Mouse (Mus musculus): ENCODE results near the gene Mthfsd. TPM values are rescaled to one million over a fixed set of nuclear protein-coding genes. Genes with fewer than 3 reads are reported as not detected.

The Mthfsd gene
- polyA plus RNA-seq, 1 experiment from 2014 or later: 26.9 TPM

- DNase-seq (no peak), ATAC-seq (ENCODE audit: low read depth) (no peak)
- 20% methylated on average over 19 of the region's 19 CpGs for WGBS (ENCODE audit: insufficient replicate concordance)
- H3K4me1 ChIP-seq (replicated peaks): peaks cover 8% of the 10 kb centered on the region; the same call in 1 of the 2 replicates
- H3K9ac ChIP-seq: peak overlapping the region; percentile 54
- no peaks in the 10 kb centered on the region for H3K36me3 ChIP-seq
- no peaks in the 10 kb centered on the region for H3K9me3 ChIP-seq (replicated peaks)
- peak overlapping the region; percentile 28 for H3K4me2 ChIP-seq
- H3K27ac ChIP-seq: no peak overlapping the region
- H3K4me3 ChIP-seq (replicated peaks): peak overlapping the region; percentile 58
- peaks cover 100% of the 10 kb centered on the region for H3K27me3 ChIP-seq
These were observed 21.9 kb downstream of the Mthfsd start for GRCm38 (mm10) chr8:121086004-121086900.

GRCm38 (mm10) chr8:121085561-121085960, 22.6 kb downstream of the Mthfsd start:
- peak overlapping the region; percentile 58 for H3K4me3 ChIP-seq (replicated peaks)
- H3K27me3 ChIP-seq: peaks cover 100% of the 10 kb centered on the region
- WGBS (ENCODE audit: insufficient replicate concordance): 53% methylated on average over 3 of the region's 3 CpGs
- H3K27ac ChIP-seq: no peak overlapping the region
- no peaks in the 10 kb centered on the region for H3K36me3 ChIP-seq
- H3K4me1 ChIP-seq (replicated peaks): 0 out of 2 replicates have a peak, but pooled peaks cover 8% of the 10 kb centered on the region
- no peak for DNase-seq
- peak overlapping the region; percentile 64; the same call in 1 of the 2 replicates for H3K4me2 ChIP-seq
- no peaks in the 10 kb centered on the region for H3K9me3 ChIP-seq (replicated peaks)
- H3K9ac ChIP-seq: peak overlapping the region; percentile 54
- ATAC-seq (ENCODE audit: low read depth): no peak

- DNase-seq (no peak), ATAC-seq (ENCODE audit: low read depth) (no peak)
- Histone ChIP-seq H3K27ac (no peak overlapping the region), H3K36me3 (no peaks in the 10 kb centered on the region), H3K4me3 (replicated peaks) (peak overlapping the region; percentile 58), H3K9me3 (replicated peaks) (no peaks in the 10 kb centered on the region), H3K9ac (peak overlapping the region; percentile 54), H3K27me3 (peaks cover 100% of the 10 kb centered on the region), H3K4me1 (replicated peaks) (0 out of 2 replicates have a peak, but pooled peaks cover 8% of the 10 kb centered on the region), H3K4me2 (peak overlapping the region; percentile 64; the same call in 1 of the 2 replicates)
- 4% methylated on average over 30 of the region's 30 CpGs for WGBS (ENCODE audit: insufficient replicate concordance)
These were observed 23.2 kb downstream of the Mthfsd start for GRCm38 (mm10) chr8:121085011-121085410.

- Histone ChIP-seq H3K4me2 (peak within 1 kb of the TSS; percentile 64), H3K27me3 (peaks cover 100% of the 10 kb centered on the region), H3K4me3 (replicated peaks) (peak within 1 kb of the TSS; percentile 58), H3K9ac (peak within 1 kb of the TSS; percentile 54), H3K4me1 (replicated peaks) (0 out of 2 replicates have a peak, but pooled peaks cover 8% of the 10 kb centered on the region), H3K36me3 (no peaks in the 10 kb centered on the region), H3K9me3 (replicated peaks) (no peaks in the 10 kb centered on the region), H3K27ac (peak within 1 kb of the TSS; percentile 34; the same call in 1 of the 2 replicates)
- ATAC-seq (ENCODE audit: low read depth): peak; percentile 29; the same call in 1 of the 2 replicates
- WGBS (ENCODE audit: insufficient replicate concordance): under 1% methylated on average over 64 of the region's 83 CpGs
- no peak for DNase-seq
These were observed 23.8 kb downstream of the Mthfsd start, which contains the start of gene Foxf1 for GRCm38 (mm10) chr8:121084210-121084951. Gene Foxf1, plus strand, starts transcription at chr8:121084386.

- H3K27ac ChIP-seq: 0 out of 2 replicates have a peak overlapping the region, but pooled peaks have one; percentile 34
- H3K4me1 ChIP-seq (replicated peaks): 0 out of 2 replicates have a peak, but pooled peaks cover 8% of the 10 kb centered on the region
- H3K9me3 ChIP-seq (replicated peaks): no peaks in the 10 kb centered on the region
- 0 out of 2 replicates have a peak, but pooled peaks have one; percentile 5 for ATAC-seq (ENCODE audit: low read depth)
- H3K36me3 ChIP-seq: no peaks in the 10 kb centered on the region
- H3K4me2 ChIP-seq: peak overlapping the region; percentile 64
- no peak for DNase-seq
- WGBS (ENCODE audit: insufficient replicate concordance): 0% methylated on average over 7 of the region's 27 CpGs
- peak overlapping the region; percentile 58 for H3K4me3 ChIP-seq (replicated peaks)
- no peak overlapping the region for H3K9ac ChIP-seq
- peaks cover 100% of the 10 kb centered on the region for H3K27me3 ChIP-seq
These were observed 24.3 kb downstream of the Mthfsd start for GRCm38 (mm10) chr8:121083936-121084209.

GRCm38 (mm10) chr8:121083093-121083935, 24.9 kb downstream of the Mthfsd start:
- DNase-seq: no peak
- under 1% methylated on average over 89 of the region's 89 CpGs for WGBS (ENCODE audit: insufficient replicate concordance)
- Histone ChIP-seq H3K4me2 (peak overlapping the region; percentile 64), H3K27ac (peak overlapping the region; percentile 64; the same call in 1 of the 2 replicates), H3K9me3 (replicated peaks) (no peaks in the 10 kb centered on the region), H3K4me3 (replicated peaks) (peak overlapping the region; percentile 58), H3K4me1 (replicated peaks) (0 out of 2 replicates have a peak, but pooled peaks cover 8% of the 10 kb centered on the region), H3K27me3 (peaks cover 100% of the 10 kb centered on the region), H3K36me3 (no peaks in the 10 kb centered on the region), H3K9ac (peak overlapping the region; percentile 39)
- 0 out of 2 replicates have a peak, but pooled peaks have one; percentile 15 for ATAC-seq (ENCODE audit: low read depth)

- H3K27me3 ChIP-seq: peaks cover 99% of the 10 kb centered on the region
- peak overlapping the region; percentile 39 for H3K9ac ChIP-seq
- DNase-seq (no peak), ATAC-seq (ENCODE audit: low read depth) (no peak)
- H3K4me2 ChIP-seq: peak overlapping the region; percentile 64
- H3K4me3 ChIP-seq (replicated peaks): peak overlapping the region; percentile 58
- H3K9me3 ChIP-seq (replicated peaks): no peaks in the 10 kb centered on the region
- H3K27ac ChIP-seq: peak overlapping the region; percentile 64
- 3% methylated on average over 57 of the region's 57 CpGs for WGBS (ENCODE audit: insufficient replicate concordance)
- H3K36me3 ChIP-seq: no peaks in the 10 kb centered on the region
- H3K4me1 ChIP-seq (replicated peaks): 0 out of 2 replicates have a peak, but pooled peaks cover 8% of the 10 kb centered on the region
These were observed 25.7 kb downstream of the Mthfsd start for GRCm38 (mm10) chr8:121082218-121083092.

- H3K27me3 ChIP-seq: peaks cover 99% of the 10 kb centered on the region
- no peak overlapping the region for H3K9ac ChIP-seq
- 11% methylated on average over 7 of the region's 7 CpGs for WGBS (ENCODE audit: insufficient replicate concordance)
- H3K4me1 ChIP-seq (replicated peaks): 0 out of 2 replicates have a peak, but pooled peaks cover 8% of the 10 kb centered on the region
- 0 out of 2 replicates have a peak overlapping the region, but pooled peaks have one; percentile 12 for H3K4me3 ChIP-seq (replicated peaks)
- ATAC-seq (ENCODE audit: low read depth) (no peak), DNase-seq (no peak)
- no peaks in the 10 kb centered on the region for H3K9me3 ChIP-seq (replicated peaks)
- H3K36me3 ChIP-seq: no peaks in the 10 kb centered on the region
- H3K27ac ChIP-seq: no peak overlapping the region
- H3K4me2 ChIP-seq: peak overlapping the region; percentile 64
These were observed 26.8 kb downstream of the Mthfsd start for GRCm38 (mm10) chr8:121081398-121081797.

- WGBS (ENCODE audit: insufficient replicate concordance): 2% methylated on average over 49 of the region's 49 CpGs
- peak overlapping the region; percentile 35 for H3K4me2 ChIP-seq
- H3K9me3 ChIP-seq (replicated peaks): no peaks in the 10 kb centered on the region
- ATAC-seq (ENCODE audit: low read depth) (no peak), DNase-seq (no peak)
- H3K9ac ChIP-seq: no peak overlapping the region
- peaks cover 99% of the 10 kb centered on the region for H3K27me3 ChIP-seq
- peak overlapping the region; percentile 7; the same call in 1 of the 2 replicates for H3K4me3 ChIP-seq (replicated peaks)
- H3K36me3 ChIP-seq: no peaks in the 10 kb centered on the region
- H3K4me1 ChIP-seq (replicated peaks): 0 out of 2 replicates have a peak, but pooled peaks cover 8% of the 10 kb centered on the region
- no peak overlapping the region for H3K27ac ChIP-seq
These were observed 27.7 kb downstream of the Mthfsd start for GRCm38 (mm10) chr8:121080361-121081090.

Measured in liver, embryonic 13.5 days (tissue).